Mouse (Mus musculus): ENCODE measurements around the gene Gpd1l.
"Not testable (repeated sequence)": the region's sequence is repeated elsewhere in the genome, so short reads cannot be mapped to it uniquely, and the experiment has no call there.

Gene Gpd1l

DNA sequence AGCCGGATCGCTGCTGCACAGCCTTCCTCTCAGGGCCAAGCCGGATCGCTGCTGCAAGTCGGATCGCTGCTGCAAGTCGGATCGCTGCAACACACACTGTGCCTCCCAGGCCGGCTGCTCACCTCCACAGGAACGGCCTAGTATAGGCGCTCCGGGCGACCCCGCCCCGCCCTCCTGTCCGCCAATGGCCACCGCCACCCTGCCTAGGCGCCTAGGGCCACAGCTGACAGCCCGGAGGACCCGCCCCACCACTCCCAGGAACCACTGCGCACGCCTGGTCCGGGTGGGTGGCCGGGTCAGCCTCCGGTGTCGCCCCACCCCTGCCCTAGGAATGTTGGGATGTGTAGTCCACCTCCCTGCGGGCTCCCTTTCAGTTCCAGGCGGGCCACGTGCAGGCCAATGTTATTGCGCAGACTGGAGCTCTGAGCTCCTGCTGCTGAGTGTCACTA is at the start of gene Gpd1l:
Gene Gpd1l (minus strand): TSS at position 265 of the 449 bp plus-strand sequence.
- DNase-seq (ENCODE audit: low spot score in 2 of 2) = peak; percentile 92 to 94

- DNase-seq (ENCODE audit: low spot score in 2 of 2) = no peak
Observed at GRCm38 (mm10) chr9:114982689-114983360, 49.0 kb upstream of the Gpd1l start, which contains the start of gene Rps27rt. Gene Rps27rt (minus strand): TSS chr9:114982739.

DNA sequence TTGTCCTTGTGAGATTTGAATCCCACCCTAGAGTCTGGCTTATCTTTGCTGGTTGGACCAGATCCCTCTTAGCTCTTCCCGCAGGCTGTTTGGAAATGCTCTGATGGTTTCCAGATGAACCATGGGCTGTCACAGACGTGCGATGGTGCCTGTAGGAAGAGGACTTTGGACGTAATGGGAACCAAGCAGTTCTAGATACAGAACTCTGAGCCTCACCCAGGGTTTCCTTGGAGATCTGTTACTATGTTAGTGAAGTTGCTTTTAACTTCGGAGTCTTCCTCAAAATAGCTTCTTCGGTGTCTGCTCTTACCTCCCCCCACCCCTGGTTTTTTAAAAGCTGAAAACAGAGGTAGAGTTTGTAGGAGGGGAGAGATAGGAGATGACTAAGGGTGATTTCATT is 46.2 kb upstream of the Gpd1l start:
- DNase-seq (ENCODE audit: low spot score in 2 of 2) = no peak

GRCm38 (mm10) chr9:114978281-114979111 is 44.7 kb upstream of the Gpd1l start, which contains the start of gene Osbpl10:
Gene Osbpl10 (plus strand): TSS chr9:114978569.
- peak in 1 of 2 experiments; percentile 66 for DNase-seq (ENCODE audit: low spot score in 2 of 2)

DNA sequence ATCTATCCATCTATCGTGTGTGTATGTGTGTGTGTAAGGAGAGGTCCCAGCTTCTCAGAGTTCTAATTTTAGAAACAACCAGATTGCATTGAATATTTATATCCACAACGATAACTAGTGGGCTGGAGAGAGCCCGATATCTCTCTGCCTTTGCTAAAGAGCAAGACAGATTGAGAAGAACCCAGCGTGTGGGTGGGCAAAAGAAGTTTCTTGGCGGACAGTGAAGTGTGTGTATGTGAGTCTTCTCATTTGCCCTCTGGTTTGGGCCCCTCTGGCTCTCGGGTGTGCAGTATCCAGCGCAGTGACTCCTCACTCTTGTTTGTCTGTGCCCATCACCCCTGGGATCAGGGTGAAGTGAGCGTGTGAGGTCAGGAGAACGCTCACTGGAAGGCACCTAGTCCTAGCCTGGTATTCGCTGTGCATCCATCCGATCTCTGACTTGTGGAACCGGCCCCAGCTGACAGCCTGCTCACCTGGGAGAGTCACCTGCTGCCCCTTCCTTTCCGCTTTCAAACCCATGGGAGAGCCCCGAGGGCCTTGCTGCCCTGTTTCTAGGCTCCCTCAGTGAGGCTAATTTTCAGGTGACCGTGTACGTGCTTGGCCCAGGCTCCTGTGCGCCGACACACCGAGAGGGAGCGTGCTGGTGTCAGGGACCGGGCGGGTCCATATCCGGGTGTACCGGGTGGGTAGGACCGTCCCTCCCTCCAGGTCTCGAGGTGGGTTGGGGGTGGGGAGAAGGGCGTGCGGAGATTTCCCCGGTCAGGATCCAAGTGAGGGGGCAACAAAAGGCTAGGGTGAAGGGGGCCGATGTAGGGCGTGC is 43.9 kb upstream of the Gpd1l start:
- no peak for DNase-seq (ENCODE audit: low spot score in 2 of 2)

DNA sequence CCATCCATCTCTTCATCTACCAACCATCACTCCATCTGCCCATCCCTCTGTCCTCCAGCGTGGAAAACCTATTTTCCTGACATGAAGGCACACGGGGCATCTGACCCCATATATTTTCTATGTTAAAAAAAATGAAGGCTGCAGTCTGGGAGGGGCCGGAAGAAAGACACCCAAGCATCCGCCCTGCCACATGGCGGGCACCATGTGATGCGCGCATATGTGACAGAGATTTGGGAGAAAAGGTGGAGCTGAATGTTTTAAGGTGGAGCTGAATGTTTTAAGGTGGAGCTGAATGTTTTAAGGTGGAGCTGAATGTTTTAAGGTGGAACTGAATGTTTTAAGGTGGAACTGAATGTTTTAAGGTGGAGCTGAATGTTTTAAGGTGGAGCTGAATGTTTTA is 32.5 kb upstream of the Gpd1l start:
- not testable (repeated sequence) for DNase-seq (ENCODE audit: low spot score in 2 of 2)

GRCm38 (mm10) chr9:114964093-114964492 is 30.3 kb upstream of the Gpd1l start:
- DNase-seq (ENCODE audit: low spot score in 2 of 2) = no peak

- DNase-seq (ENCODE audit: low spot score in 2 of 2) = no peak
Observed at GRCm38 (mm10) chr9:114960844-114961243, 27.1 kb upstream of the Gpd1l start.

- no peak for DNase-seq (ENCODE audit: low spot score in 2 of 2)
Observed at GRCm38 (mm10) chr9:114960043-114960789, 26.4 kb upstream of the Gpd1l start.

GRCm38 (mm10) chr9:114956945-114957344 is 23.2 kb upstream of the Gpd1l start:
- no peak for DNase-seq (ENCODE audit: low spot score in 2 of 2)

DNA sequence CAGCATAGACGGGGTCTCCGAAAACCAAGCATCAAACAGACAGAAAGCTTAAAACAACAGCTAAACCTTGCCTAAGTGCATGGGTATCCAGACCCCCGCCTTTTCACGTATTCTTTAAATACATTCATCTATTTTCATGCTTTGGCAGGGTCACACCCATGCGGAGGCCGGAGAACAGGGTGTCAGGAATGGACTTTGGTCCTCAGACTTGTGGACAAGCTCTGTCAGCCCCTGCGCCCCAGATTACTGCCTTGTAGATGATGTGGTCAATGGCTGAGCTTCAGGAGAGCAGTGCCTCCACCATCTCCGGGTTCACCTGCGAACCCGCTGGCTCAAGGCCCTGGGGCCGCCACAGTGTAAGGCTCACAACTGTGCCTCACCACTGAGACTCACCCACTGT is 21.6 kb upstream of the Gpd1l start:
- no peak for DNase-seq (ENCODE audit: low spot score in 2 of 2)

DNA sequence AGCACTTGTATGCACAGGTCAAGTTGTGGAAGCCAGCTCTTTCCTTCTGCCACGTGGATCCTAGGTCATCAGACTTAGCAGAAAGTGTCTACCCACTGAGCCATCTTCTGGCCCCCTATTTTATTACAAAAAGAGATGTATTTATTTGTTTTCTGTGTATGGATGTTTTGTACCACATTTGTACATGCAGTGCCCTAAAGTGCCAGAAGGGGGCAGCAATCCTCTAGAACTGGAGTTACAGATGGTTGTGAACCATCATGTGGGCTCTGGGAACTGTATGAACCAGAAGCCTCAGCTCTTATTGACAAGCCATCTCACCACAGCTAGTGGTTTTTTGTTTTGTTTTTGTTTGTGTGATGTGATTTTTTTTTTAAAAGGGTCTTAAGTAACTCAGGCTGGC is 19.1 kb upstream of the Gpd1l start:
- no peak for DNase-seq (ENCODE audit: low spot score in 2 of 2)

DNA sequence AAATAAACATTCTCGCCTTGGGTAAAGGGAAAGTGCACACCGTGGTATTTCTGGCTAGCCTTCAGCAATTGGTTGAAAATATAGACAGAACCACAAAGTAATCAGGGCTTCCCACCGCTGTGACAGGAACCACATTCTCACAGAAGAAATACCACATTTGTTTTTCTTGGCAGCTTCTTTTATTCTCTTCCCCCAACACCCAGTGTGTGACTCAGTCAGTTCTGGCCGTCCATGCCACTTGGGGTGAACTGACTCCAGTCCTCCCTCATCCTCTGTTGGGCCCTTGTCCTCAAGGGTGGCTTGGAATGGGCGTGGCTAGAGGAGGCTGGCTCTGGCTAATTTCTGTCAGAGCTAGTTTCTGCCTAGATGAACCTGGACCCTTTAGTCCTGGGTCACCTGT is 14.6 kb upstream of the Gpd1l start:
- no peak for DNase-seq (ENCODE audit: low spot score in 2 of 2)

DNA sequence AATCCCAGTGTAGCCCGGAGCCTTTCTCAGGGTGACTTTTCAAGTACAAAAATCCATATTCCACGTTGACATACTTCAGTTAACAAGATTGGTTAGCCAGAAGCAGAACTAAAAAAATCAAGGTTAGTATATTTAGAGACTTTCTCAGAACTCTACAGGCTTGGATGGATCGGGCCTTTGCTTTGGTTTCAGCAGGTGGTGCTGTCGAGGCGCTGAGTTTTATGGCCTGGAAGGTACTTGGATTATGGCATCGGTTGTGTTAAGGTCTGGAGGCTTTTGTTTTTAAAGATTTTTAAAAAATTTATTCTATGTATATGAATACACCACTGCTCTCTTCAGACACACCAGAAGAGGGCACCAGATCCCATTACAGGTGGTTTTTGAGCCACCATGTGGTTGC is 11.8 kb upstream of the Gpd1l start:
- no peak for DNase-seq (ENCODE audit: low spot score in 2 of 2)

DNA sequence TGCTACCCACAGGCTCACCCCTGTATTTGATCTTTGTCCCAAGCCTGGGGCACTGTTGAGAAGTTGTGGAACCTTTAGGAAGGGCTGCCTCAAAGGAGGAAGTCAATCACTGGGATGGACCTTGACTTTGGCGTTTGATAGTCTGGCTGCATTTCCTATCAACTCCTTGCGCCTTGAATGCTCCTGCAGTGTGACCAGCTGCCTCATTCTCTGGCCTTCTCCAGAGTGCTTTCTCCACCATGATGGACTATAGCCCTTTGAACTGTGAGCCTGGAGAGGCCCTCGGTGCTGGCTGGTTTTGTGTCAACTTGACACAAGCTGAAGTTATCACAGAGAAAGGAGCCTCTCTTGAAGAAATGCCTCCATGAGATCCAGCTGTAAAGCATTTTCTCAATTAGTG is 10.9 kb upstream of the Gpd1l start:
- no peak for DNase-seq (ENCODE audit: low spot score in 2 of 2)

DNA sequence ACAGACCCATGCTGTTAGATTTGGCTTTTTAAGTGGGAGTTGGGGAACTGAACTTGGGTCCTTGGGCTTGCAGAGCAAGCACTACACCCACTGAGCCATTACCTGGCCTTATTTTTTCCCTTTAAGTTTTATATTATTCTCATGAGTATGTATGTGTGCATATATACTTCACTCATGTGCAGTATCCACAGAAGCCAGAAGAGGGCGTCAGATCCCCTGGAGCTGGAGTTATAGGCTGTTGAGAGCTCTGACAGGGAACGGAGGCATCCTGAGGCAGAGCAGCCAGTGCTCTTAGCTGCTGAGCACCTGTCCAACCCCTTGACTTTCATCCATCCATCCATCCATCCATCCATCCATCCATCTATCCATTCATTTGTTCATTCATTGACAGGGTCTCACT is 2.9 kb upstream of the Gpd1l start:
- DNase-seq (ENCODE audit: low spot score in 2 of 2) = no peak

DNA sequence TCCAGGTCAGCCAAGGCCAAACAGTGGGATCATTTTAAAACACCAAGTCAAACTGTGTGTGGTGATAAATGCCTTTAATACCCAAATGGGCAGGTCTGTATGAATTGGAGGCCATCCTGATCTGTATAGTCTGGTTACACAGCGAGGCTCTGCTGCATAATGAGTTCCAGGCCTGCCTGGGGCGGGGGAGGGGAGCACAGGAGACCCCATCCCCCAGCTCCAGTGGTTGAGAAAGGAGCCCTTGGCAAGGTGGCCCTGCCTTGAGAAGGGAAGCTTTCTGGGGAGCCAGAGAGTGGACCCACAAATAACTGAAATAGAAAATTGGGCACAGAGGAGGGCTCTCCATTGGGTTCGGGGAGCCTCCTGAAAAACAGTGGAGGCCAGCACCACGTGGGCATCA is 1.5 kb upstream of the Gpd1l start:
- DNase-seq (ENCODE audit: low spot score in 2 of 2) = no peak

DNA sequence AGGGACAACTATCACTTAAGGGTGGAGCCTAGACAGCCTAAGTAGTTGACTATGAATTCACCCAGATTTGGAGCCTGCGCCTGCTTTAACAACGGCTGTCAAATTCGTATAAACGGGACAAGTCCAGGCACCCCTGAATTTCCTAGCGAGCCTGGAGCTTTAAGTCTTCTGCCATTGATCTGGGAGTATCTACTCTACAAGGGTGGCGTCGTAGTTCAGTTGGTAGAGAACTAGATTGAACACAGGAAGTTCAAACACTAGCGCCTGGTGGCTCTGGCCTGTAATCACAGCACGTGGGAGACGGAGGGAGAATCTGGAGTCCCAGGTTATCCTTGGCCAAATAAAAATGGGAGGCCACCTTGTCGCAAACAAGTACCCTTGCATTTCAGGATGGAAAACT is 444 bp upstream of the Gpd1l start:
- no peak for DNase-seq (ENCODE audit: low spot score in 2 of 2)

GRCm38 (mm10) chr9:114933037-114933722 is 607 bp downstream of the Gpd1l start:
- DNase-seq (ENCODE audit: low spot score in 2 of 2) = peak in 1 of 2 experiments; percentile 81

DNA sequence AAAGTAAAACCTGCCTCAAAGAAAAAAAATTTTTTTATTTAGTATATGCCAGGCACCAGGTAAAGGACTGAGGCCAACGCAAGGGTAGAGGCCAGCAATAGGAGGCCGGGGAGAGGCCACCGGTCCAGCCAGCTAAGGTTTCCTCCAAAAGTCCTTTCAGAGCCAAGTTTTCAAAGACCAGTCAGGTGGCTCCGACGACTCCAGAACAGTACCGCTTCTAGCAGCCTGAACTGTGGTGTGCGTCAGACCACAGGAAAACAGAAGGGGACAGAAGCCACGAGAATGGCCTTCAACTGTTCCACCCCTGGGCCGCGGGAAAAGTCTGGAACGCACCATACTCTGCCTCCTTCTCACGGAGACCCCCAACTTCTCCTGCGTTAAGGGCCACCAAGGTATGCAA is 1.2 kb downstream of the Gpd1l start:
- no peak for DNase-seq (ENCODE audit: low spot score in 2 of 2)

Measured in spleen, postnatal 4 days (tissue).